Mouse (Mus musculus) frontal cortex, postnatal 10 days (tissue): ENCODE measurements around the gene Aurkc.
"Not testable (repeated sequence)": the region's sequence is repeated elsewhere in the genome, so short reads cannot be mapped to it uniquely, and the experiment has no call there.

ENCODE experiments used
- DNase-seq, 2 experiments: peaks; one replicate each; pipeline ENCODE4 v3.0.0; 2022; ENCODE audit warnings: low spot score in 2 of 2, mixed read lengths in 1 of 2

The Aurkc gene

GRCm38 (mm10) chr7:6995251-6995650 is at the start of gene Aurkc:
Gene Aurkc, plus strand, starts transcription at chr7:6995300.
- not testable (repeated sequence) for DNase-seq

- not testable (repeated sequence) for DNase-seq
These were observed 47.0 kb upstream of the Aurkc start for GRCm38 (mm10) chr7:6948061-6948460.

- no peak for DNase-seq
These were observed 38.5 kb upstream of the Aurkc start for GRCm38 (mm10) chr7:6956576-6956975.

GRCm38 (mm10) chr7:6958574-6958973 is 36.5 kb upstream of the Aurkc start:
- DNase-seq = no peak

- DNase-seq = no peak
These were observed 21.5 kb upstream of the Aurkc start for GRCm38 (mm10) chr7:6973566-6973965.

GRCm38 (mm10) chr7:6976890-6977289 is 18.2 kb upstream of the Aurkc start:
- no peak for DNase-seq

- not testable (repeated sequence) for DNase-seq
These were observed 3.8 kb downstream of the Aurkc start for GRCm38 (mm10) chr7:6998914-6999313.

GRCm38 (mm10) chr7:7005441-7005840 is 10.3 kb downstream of the Aurkc start:
- DNase-seq = not testable (repeated sequence)

GRCm38 (mm10) chr7:7027445-7027844 is 32.3 kb downstream of the Aurkc start:
- DNase-seq = no peak

GRCm38 (mm10) chr7:7049659-7050320 is 54.7 kb downstream of the Aurkc start:
- not testable (repeated sequence) for DNase-seq
